Mouse (Mus musculus): ENCODE measurements around the gene Ugt1a6a.
"Not testable (repeated sequence)": the region's sequence is repeated elsewhere in the genome, so short reads cannot be mapped to it uniquely, and the experiment has no call there.

DNA sequence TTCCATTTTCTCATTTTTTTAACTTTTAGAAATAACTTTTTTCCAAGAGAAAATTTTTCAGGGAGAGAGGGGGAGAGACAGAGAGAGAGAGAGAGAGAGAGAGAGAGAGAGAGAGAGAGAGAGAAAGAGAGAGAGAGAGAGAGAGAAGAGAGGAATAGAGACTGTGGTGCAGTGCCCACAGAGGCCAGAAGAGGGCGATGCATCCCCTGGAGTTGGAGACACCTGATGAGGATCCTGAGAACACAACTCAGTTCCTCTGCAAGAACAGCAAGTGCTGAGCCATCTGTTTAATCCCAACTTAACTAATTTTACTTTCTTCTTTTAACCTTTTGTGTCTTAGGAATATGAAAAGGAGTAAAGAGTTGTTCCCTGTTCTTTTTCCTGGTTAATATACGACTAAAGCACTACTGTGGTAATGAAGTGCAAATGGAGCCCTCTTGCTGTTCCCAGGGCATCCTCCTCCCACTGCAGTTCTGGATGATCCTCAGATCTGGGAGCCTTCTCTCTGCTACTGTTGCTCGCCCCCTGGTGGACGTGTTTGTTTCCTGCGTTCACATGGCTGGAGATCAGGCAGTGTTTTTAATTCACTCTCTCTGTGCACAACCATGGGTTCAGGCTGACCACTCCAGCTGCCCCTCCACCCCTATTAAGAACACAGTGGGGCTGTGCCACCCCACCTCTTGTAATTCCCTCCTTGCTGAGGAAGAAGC lies 9.5 kb downstream of the Ugt1a6a start:
- not testable (repeated sequence) for TF ChIP-seq JUND (IDR thresholded peaks at IDR 0.05; ENCODE audit: low read depth, low read length); EP300 (IDR thresholded peaks at IDR 0.05; ENCODE audit: low read depth in 1 of 2, low read length in 2 of 2); KAT2A (conservative IDR thresholded peaks at IDR 0.05; ENCODE audit: low read depth, low read length); POLR2A (IDR thresholded peaks at IDR 0.05; ENCODE audit: control insufficient read depth in 1 of 2, insufficient read depth in 1 of 2, low read depth in 1 of 2, low read length in 2 of 2, poor library complexity in 1 of 2); TBP (IDR thresholded peaks at IDR 0.05; ENCODE audit: low read depth, low read length); POLR2AphosphoS2 (IDR thresholded peaks at IDR 0.05; ENCODE audit: low read length); GATA1 (IDR thresholded peaks at IDR 0.05; ENCODE audit: low read depth, low read length); MAX (IDR thresholded peaks at IDR 0.05; ENCODE audit: low read length); USF1 (IDR thresholded peaks at IDR 0.05; ENCODE audit: low read depth, low read length); ZKSCAN1 (IDR thresholded peaks at IDR 0.05; ENCODE audit: low read depth, low read length)
- TF ChIP-seq CTCF (IDR thresholded peaks at IDR 0.05 in 2 of 3, conservative IDR thresholded peaks at IDR 0.05 in 1 of 3; ENCODE audit: control insufficient read depth in 1 of 3, insufficient read depth in 1 of 3, low read depth in 2 of 3, low read length in 3 of 3, poor library complexity in 1 of 3, severe bottlenecking in 1 of 3): peak; percentile 33 to 55 (median 44); a peak in 4 of 6 replicates
